Mouse (Mus musculus): Measurements from ENCODE around the gene Fem1a. TPM values are rescaled to one million over a fixed set of nuclear protein-coding genes. Genes with fewer than 3 reads are reported as not detected.

Gene Fem1a
- polyA plus RNA-seq, 1 experiment from 2014 or later = 16.9 TPM

GRCm38 (mm10) chr17:56224916-56225315, 31.7 kb upstream of the Fem1a start:
- H3K4me2 ChIP-seq = no peak overlapping the region
- no peak for ATAC-seq (ENCODE audit: low FRiP score)
- no peak overlapping the region for H3K4me3 ChIP-seq (replicated peaks)
- no peaks in the 10 kb centered on the region for H3K27me3 ChIP-seq (replicated peaks)
- H3K27ac ChIP-seq (replicated peaks) = no peak overlapping the region
- no peaks in the 10 kb centered on the region for H3K9me3 ChIP-seq (replicated peaks)
- WGBS = 39% methylated on average over 1 of the region's 1 CpGs
- H3K9ac ChIP-seq (replicated peaks) = no peak overlapping the region
- H3K4me1 ChIP-seq = no peaks in the 10 kb centered on the region
- H3K36me3 ChIP-seq = no peaks in the 10 kb centered on the region

- H3K9me3 ChIP-seq (replicated peaks) = no peaks in the 10 kb centered on the region
- no peaks in the 10 kb centered on the region for H3K36me3 ChIP-seq
- H3K27me3 ChIP-seq (replicated peaks) = no peaks in the 10 kb centered on the region
- H3K4me3 ChIP-seq (replicated peaks) = no peak overlapping the region
- WGBS = 78% methylated on average over 3 of the region's 3 CpGs
- no peak for ATAC-seq (ENCODE audit: low FRiP score)
- H3K4me1 ChIP-seq = no peaks in the 10 kb centered on the region
- no peak overlapping the region for H3K4me2 ChIP-seq
- H3K27ac ChIP-seq (replicated peaks) = no peak overlapping the region
- H3K9ac ChIP-seq (replicated peaks) = no peak overlapping the region
Observed at GRCm38 (mm10) chr17:56226566-56226965, 30.0 kb upstream of the Fem1a start.

DNA sequence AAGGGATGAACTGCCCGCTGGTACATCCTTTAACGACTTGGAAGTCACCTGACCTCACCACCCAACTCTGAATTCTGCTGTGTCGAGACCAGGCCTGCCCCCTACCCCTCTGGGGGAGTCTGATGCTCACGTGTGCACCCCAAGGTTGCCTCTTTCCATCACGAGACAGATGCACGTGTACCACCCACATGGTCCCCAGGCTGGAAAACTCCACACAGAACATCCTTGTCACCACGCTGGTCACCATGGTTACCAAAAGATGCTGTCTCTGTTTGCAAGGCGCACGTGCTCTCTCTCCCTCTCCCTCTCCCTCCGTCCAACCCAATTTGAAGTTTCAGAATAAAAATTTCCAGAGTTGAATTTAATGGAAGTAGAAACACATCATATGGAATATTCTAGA, 26.7 kb upstream of the Fem1a start:
- Histone ChIP-seq H3K27me3 (replicated peaks) (no peaks in the 10 kb centered on the region), H3K9me3 (replicated peaks) (no peaks in the 10 kb centered on the region), H3K4me2 (no peak overlapping the region), H3K4me1 (peaks cover 13% of the 10 kb centered on the region), H3K9ac (replicated peaks) (no peak overlapping the region), H3K27ac (replicated peaks) (no peak overlapping the region), H3K36me3 (no peaks in the 10 kb centered on the region), H3K4me3 (replicated peaks) (no peak overlapping the region)
- ATAC-seq (ENCODE audit: low FRiP score) = no peak
- 61% methylated on average over 10 of the region's 10 CpGs for WGBS

DNA sequence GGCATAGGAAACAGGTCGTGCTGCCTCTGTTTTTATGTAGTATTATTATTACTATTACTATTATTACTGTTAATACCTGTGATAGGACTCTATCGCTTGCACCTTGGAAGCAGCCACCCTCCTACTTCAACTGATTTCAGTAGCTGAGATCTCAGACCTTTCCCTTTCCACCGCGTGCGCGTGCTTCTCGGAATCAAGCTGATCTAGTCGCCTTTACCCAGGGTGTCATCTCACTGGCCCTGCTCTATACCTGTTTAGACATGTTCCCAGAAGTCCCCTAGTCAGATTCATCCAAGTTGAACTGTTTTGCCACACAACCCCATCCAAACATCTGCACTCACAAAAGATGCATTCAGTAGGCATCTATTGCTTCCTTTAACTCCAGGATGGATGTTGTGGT, 23.2 kb upstream of the Fem1a start:
- H3K27me3 ChIP-seq (replicated peaks) = no peaks in the 10 kb centered on the region
- peaks cover 13% of the 10 kb centered on the region for H3K4me1 ChIP-seq
- no peaks in the 10 kb centered on the region for H3K36me3 ChIP-seq
- peak; percentile 43; the same call in 1 of the 2 replicates for ATAC-seq (ENCODE audit: low FRiP score)
- H3K4me3 ChIP-seq (replicated peaks) = peak overlapping the region; percentile 10; the same call in 1 of the 2 replicates
- no peaks in the 10 kb centered on the region for H3K9me3 ChIP-seq (replicated peaks)
- H3K27ac ChIP-seq (replicated peaks) = peak overlapping the region; percentile 60
- 43% methylated on average over 8 of the region's 8 CpGs for whole genome bisulfite sequencing
- H3K4me2 ChIP-seq = peak overlapping the region; percentile 50
- no peak overlapping the region for H3K9ac ChIP-seq (replicated peaks)

DNA sequence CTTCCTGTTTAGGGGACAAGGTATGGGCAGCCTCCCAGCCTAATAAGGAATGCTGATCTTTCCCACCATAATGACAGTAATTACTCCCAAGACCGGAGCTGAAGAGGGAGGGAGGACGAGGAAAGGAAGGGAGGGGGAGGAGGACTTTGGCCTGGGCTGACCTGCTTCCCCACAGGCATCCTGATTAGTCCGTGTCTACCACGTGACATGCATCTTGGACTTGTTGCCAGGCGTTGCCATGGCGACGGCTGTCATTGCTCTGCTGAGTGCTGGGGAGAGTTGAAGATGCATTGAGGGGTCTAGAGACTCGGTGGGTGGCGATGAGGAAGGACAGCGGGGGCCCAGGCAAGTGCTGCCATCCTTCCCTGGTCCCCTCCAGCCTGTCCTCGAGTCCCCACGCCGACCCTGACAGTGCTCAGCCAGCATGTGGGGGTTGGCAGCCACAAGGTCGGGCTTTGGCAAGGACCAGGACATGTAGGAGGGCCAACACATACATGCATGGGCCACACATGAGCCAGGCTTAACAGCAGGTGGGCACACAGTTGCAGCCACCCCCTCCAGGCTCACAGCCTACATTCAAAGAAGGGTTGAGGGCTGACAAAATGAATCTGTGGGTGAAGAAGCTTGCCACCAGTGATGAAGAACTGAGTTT, 22.7 kb upstream of the Fem1a start:
- H3K9me3 ChIP-seq (replicated peaks) = no peaks in the 10 kb centered on the region
- H3K36me3 ChIP-seq = no peaks in the 10 kb centered on the region
- H3K27me3 ChIP-seq (replicated peaks) = no peaks in the 10 kb centered on the region
- peak overlapping the region; percentile 50 for H3K4me2 ChIP-seq
- H3K9ac ChIP-seq (replicated peaks) = no peak overlapping the region
- peak; percentile 95 for ATAC-seq (ENCODE audit: low FRiP score)
- peak overlapping the region; percentile 60 for H3K27ac ChIP-seq (replicated peaks)
- peaks cover 13% of the 10 kb centered on the region for H3K4me1 ChIP-seq
- H3K4me3 ChIP-seq (replicated peaks) = peak overlapping the region; percentile 10; the same call in 1 of the 2 replicates
- under 1% methylated on average over 14 of the region's 14 CpGs for WGBS

GRCm38 (mm10) chr17:56241541-56242401, 14.8 kb upstream of the Fem1a start:
- WGBS = under 1% methylated on average over 33 of the region's 33 CpGs
- peaks cover 16% of the 10 kb centered on the region; the same call in 1 of the 2 replicates for H3K4me1 ChIP-seq
- H3K27me3 ChIP-seq (replicated peaks) = peaks cover 18% of the 10 kb centered on the region; the same call in 1 of the 2 replicates
- H3K27ac ChIP-seq (replicated peaks) = peak overlapping the region; percentile 58
- H3K9me3 ChIP-seq (replicated peaks) = no peaks in the 10 kb centered on the region
- peak overlapping the region; percentile 64 for H3K4me2 ChIP-seq
- H3K36me3 ChIP-seq = no peaks in the 10 kb centered on the region
- H3K9ac ChIP-seq (replicated peaks) = peak overlapping the region; percentile 58
- peak; percentile 94 for ATAC-seq (ENCODE audit: low FRiP score)
- peak overlapping the region; percentile 51 for H3K4me3 ChIP-seq (replicated peaks)

DNA sequence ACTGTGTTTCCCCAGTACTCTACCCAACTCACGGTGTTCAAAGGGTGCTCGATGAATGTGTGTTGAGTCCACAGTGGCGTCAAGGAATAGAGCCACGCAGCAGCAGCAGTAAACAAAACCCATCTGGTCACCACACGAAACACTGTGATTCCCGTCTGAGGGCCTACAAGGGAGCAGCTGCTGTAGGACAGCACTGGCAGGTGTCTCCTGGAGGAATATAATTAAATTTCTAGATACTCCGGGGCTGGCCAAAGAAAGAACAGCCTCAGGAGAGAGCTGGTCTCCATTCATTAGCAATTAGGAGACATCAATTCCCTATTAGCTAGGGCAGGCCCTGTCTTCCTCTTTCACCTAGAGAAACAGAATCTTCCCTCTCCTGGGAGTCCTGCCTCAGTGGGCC, 11.0 kb upstream of the Fem1a start:
- H3K9me3 ChIP-seq (replicated peaks) = no peaks in the 10 kb centered on the region
- no peak overlapping the region for H3K9ac ChIP-seq (replicated peaks)
- H3K27me3 ChIP-seq (replicated peaks) = peaks cover 9% of the 10 kb centered on the region; the same call in 1 of the 2 replicates
- H3K4me3 ChIP-seq (replicated peaks) = no peak overlapping the region
- H3K4me2 ChIP-seq = no peak overlapping the region
- H3K4me1 ChIP-seq = peaks cover 20% of the 10 kb centered on the region
- 42% methylated on average over 7 of the region's 7 CpGs for WGBS
- no peak overlapping the region for H3K27ac ChIP-seq (replicated peaks)
- no peaks in the 10 kb centered on the region for H3K36me3 ChIP-seq
- ATAC-seq (ENCODE audit: low FRiP score) = no peak

GRCm38 (mm10) chr17:56251136-56251829, 5.3 kb upstream of the Fem1a start:
- Histone ChIP-seq H3K9me3 (replicated peaks) (no peaks in the 10 kb centered on the region), H3K36me3 (no peaks in the 10 kb centered on the region), H3K27ac (replicated peaks) (peak overlapping the region; percentile 81), H3K4me2 (peak overlapping the region; percentile 35), H3K4me3 (replicated peaks) (no peak overlapping the region), H3K27me3 (replicated peaks) (no peaks in the 10 kb centered on the region; the same call in 1 of the 2 replicates), H3K9ac (replicated peaks) (no peak overlapping the region), H3K4me1 (peaks cover 26% of the 10 kb centered on the region)
- WGBS = 15% methylated on average over 6 of the region's 6 CpGs
- ATAC-seq (ENCODE audit: low FRiP score) = peak; percentile 23; the same call in 1 of the 2 replicates

DNA sequence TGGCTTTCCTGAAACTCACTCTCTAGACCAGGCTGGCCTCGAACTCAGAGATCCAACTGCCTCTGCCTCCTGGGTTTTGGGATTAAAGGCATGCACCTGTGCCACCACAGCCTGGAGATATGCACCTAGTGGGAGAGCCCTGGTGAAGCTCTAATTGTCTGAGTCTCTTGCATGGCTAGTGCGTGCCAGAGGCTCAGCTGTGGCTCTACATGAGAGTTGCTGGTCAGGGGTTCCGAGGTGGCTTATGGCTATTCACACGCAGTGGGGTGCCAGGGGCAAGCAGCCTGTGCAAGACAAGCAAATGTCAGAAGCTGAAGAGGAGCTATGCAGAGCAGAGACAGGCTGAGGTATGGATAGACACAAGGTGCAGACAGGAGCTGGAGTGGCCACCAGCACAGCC, 1.9 kb upstream of the Fem1a start:
- peak overlapping the region; percentile 95 for H3K27ac ChIP-seq (replicated peaks)
- no peak for ATAC-seq (ENCODE audit: low FRiP score)
- peaks cover 14% of the 10 kb centered on the region for H3K36me3 ChIP-seq
- peaks cover 51% of the 10 kb centered on the region for H3K4me1 ChIP-seq
- WGBS = 78% methylated on average over 4 of the region's 4 CpGs
- H3K27me3 ChIP-seq (replicated peaks) = no peaks in the 10 kb centered on the region
- H3K4me2 ChIP-seq = peak overlapping the region; percentile 92; the same call in 1 of the 2 replicates
- H3K4me3 ChIP-seq (replicated peaks) = no peak overlapping the region
- H3K9me3 ChIP-seq (replicated peaks) = no peaks in the 10 kb centered on the region
- no peak overlapping the region for H3K9ac ChIP-seq (replicated peaks)

- Histone ChIP-seq H3K4me3 (replicated peaks) (peak overlapping the region; percentile 65), H3K9ac (replicated peaks) (peak overlapping the region; percentile 36; the same call in 1 of the 2 replicates), H3K27me3 (replicated peaks) (no peaks in the 10 kb centered on the region), H3K27ac (replicated peaks) (peak overlapping the region; percentile 95), H3K9me3 (replicated peaks) (no peaks in the 10 kb centered on the region), H3K36me3 (peaks cover 20% of the 10 kb centered on the region), H3K4me2 (peak overlapping the region; percentile 92), H3K4me1 (peaks cover 56% of the 10 kb centered on the region)
- ATAC-seq (ENCODE audit: low FRiP score) = peak; percentile 35; the same call in 1 of the 2 replicates
- WGBS = 16% methylated on average over 9 of the region's 9 CpGs
Observed at GRCm38 (mm10) chr17:56255429-56255828, 1.2 kb upstream of the Fem1a start.

- peaks cover 20% of the 10 kb centered on the region for H3K36me3 ChIP-seq
- H3K27me3 ChIP-seq (replicated peaks) = no peaks in the 10 kb centered on the region
- H3K9ac ChIP-seq (replicated peaks) = peak overlapping the region; percentile 58
- under 1% methylated on average over 32 of the region's 32 CpGs for WGBS
- H3K27ac ChIP-seq (replicated peaks) = peak overlapping the region; percentile 95
- no peaks in the 10 kb centered on the region for H3K9me3 ChIP-seq (replicated peaks)
- ATAC-seq (ENCODE audit: low FRiP score) = peak; percentile 94
- H3K4me3 ChIP-seq (replicated peaks) = peak overlapping the region; percentile 65
- H3K4me1 ChIP-seq = peaks cover 56% of the 10 kb centered on the region
- peak overlapping the region; percentile 92 for H3K4me2 ChIP-seq
Observed at GRCm38 (mm10) chr17:56255863-56256238, 759 bp upstream of the Fem1a start.

Measured in neural tube, embryonic 15.5 days (tissue).